Mouse (Mus musculus) stomach, embryonic 16.5 days (tissue): ENCODE measurements around the gene Rrh. TPM values are rescaled to one million over a fixed set of nuclear protein-coding genes. Genes with fewer than 3 reads are reported as not detected.

ENCODE experiments used
- ATAC-seq: fragments of 200-750 bp; cut with Nextera tagmentation; 2 replicates; pipeline ENCODE4 v1.8.0; 2017; ENCODE audit warnings: moderate number of reproducible peaks, moderate TSS enrichment; ENCODE audit not compliant: insufficient read depth, low FRiP score
- H3K27ac ChIP-seq: fragments of 300-500 bp; sonication (generic); 2 replicates; pipeline ENCODE4 v1.5.1; 2014; ENCODE audit warnings: low read length
- H3K27me3 ChIP-seq: fragments of 300-500 bp; sonication (generic); 2 replicates; pipeline ENCODE4 v1.6.1; 2014; ENCODE audit warnings: low read length, control low read depth, mixed read lengths; ENCODE audit not compliant: control insufficient read depth, insufficient read depth
- H3K36me3 ChIP-seq: fragments of 300-500 bp; sonication (generic); 2 replicates; pipeline ENCODE4 v1.6.1; 2014; ENCODE audit warnings: low read length; ENCODE audit not compliant: control insufficient read depth, insufficient read depth
- H3K4me1 ChIP-seq: fragments of 300-500 bp; sonication (generic); 2 replicates; pipeline ENCODE4 v1.6.1; 2014; ENCODE audit warnings: low read length, control low read depth, mixed read lengths; ENCODE audit not compliant: control insufficient read depth, insufficient read depth
- H3K4me2 ChIP-seq: fragments of 300-500 bp; sonication (generic); 2 replicates; pipeline ENCODE4 v1.6.1; 2014; ENCODE audit warnings: low read depth, low read length, mixed read lengths
- H3K4me3 ChIP-seq: fragments of 300-500 bp; sonication (generic); replicated peaks from 2 replicates; pipeline ENCODE4 v1.5.1; 2014; ENCODE audit warnings: mild to moderate bottlenecking, low read length
- H3K9ac ChIP-seq: fragments of 300-500 bp; sonication (generic); 2 replicates; pipeline ENCODE4 v1.6.1; 2014; ENCODE audit warnings: low read length
- H3K9me3 ChIP-seq: fragments of 300-500 bp; sonication (generic); replicated peaks from 2 replicates; pipeline ENCODE4 v1.6.1; 2016; ENCODE audit warnings: low read length, control low read depth; ENCODE audit not compliant: control insufficient read depth
- WGBS: fragments of 180-500 bp; shearing (Covaris S2); extraction: QIAGEN DNeasy Blood & Tissue Kit; methylation state at CpG from one replicate; pipeline ENCODE4 v1.1.7; 2014; 5-methylcytosine and 5-hydroxymethylcytosine counted together
- polyA plus RNA-seq: library from polyadenylated mRNA; unstranded; fragments of >200 nt; fragmentation: Nextera tagmentation; extraction: Ambion mirVana; gene quantifications from 2 replicates; pipeline ENCODE4 v1.2.1, GENCODE M21; 2015

Rrh gene
- polyA plus RNA-seq, 1 experiment from 2014 or later, result not detected

GRCm38 (mm10) chr3:129803765-129804164, 18.6 kb downstream of the Rrh start, which contains the start of gene Lrit3:
Gene Lrit3, minus strand, starts transcription at chr3:129804030.
- WGBS, result 64% methylated on average over 10 of the region's 10 CpGs
- ATAC-seq, result no peak
- H3K9me3 ChIP-seq, result no peaks in the 10 kb centered on the region
- H3K4me1 ChIP-seq, result no peaks in the 10 kb centered on the region
- H3K4me3 ChIP-seq, result 0 out of 2 replicates have a peak within 1 kb of the TSS, but pooled peaks have one; percentile 14
- peak within 1 kb of the TSS; percentile 30 for H3K4me2 ChIP-seq
- no peak within 1 kb of the TSS for H3K9ac ChIP-seq
- H3K27me3 ChIP-seq, result no peaks in the 10 kb centered on the region
- no peaks in the 10 kb centered on the region for H3K36me3 ChIP-seq
- H3K27ac ChIP-seq, result no peak within 1 kb of the TSS

GRCm38 (mm10) chr3:129799011-129799410, 23.4 kb downstream of the Rrh start:
- 72% methylated on average over 2 of the region's 2 CpGs for WGBS
- Histone ChIP-seq H3K27ac (no peak overlapping the region), H3K27me3 (no peaks in the 10 kb centered on the region), H3K4me1 (no peaks in the 10 kb centered on the region), H3K4me3 (no peak overlapping the region), H3K4me2 (no peak overlapping the region), H3K9me3 (no peaks in the 10 kb centered on the region), H3K36me3 (no peaks in the 10 kb centered on the region), H3K9ac (no peak overlapping the region)
- no peak for ATAC-seq

- H3K27me3 ChIP-seq, result no peaks in the 10 kb centered on the region
- no peak overlapping the region for H3K9ac ChIP-seq
- no peak overlapping the region for H3K4me2 ChIP-seq
- H3K27ac ChIP-seq, result no peak overlapping the region
- no peak overlapping the region for H3K4me3 ChIP-seq
- no peaks in the 10 kb centered on the region for H3K9me3 ChIP-seq
- WGBS, result 78% methylated on average over 11 of the region's 11 CpGs
- ATAC-seq, result no peak
- H3K4me1 ChIP-seq, result no peaks in the 10 kb centered on the region
- no peaks in the 10 kb centered on the region for H3K36me3 ChIP-seq
Observed at GRCm38 (mm10) chr3:129798551-129798950, 23.8 kb downstream of the Rrh start.

GRCm38 (mm10) chr3:129797341-129797740, 25.0 kb downstream of the Rrh start:
- Histone ChIP-seq H3K27ac (no peak overlapping the region), H3K9me3 (no peaks in the 10 kb centered on the region), H3K36me3 (no peaks in the 10 kb centered on the region), H3K27me3 (no peaks in the 10 kb centered on the region), H3K9ac (no peak overlapping the region), H3K4me3 (no peak overlapping the region), H3K4me1 (no peaks in the 10 kb centered on the region), H3K4me2 (no peak overlapping the region)
- 66% methylated on average over 5 of the region's 5 CpGs for WGBS
- no peak for ATAC-seq

- Histone ChIP-seq H3K36me3 (no peaks in the 10 kb centered on the region), H3K9me3 (no peaks in the 10 kb centered on the region), H3K4me3 (no peak overlapping the region), H3K9ac (no peak overlapping the region), H3K4me1 (no peaks in the 10 kb centered on the region), H3K27me3 (no peaks in the 10 kb centered on the region), H3K4me2 (no peak overlapping the region), H3K27ac (no peak overlapping the region)
- WGBS, result 78% methylated on average over 5 of the region's 5 CpGs
- no peak for ATAC-seq
Observed at GRCm38 (mm10) chr3:129793801-129794200, 28.6 kb downstream of the Rrh start.

GRCm38 (mm10) chr3:129782746-129783145, 39.6 kb downstream of the Rrh start:
- no peak for ATAC-seq
- H3K4me1 ChIP-seq, result no peaks in the 10 kb centered on the region
- 90% methylated on average over 3 of the region's 3 CpGs for WGBS
- no peak overlapping the region for H3K4me2 ChIP-seq
- no peaks in the 10 kb centered on the region for H3K36me3 ChIP-seq
- H3K27ac ChIP-seq, result no peak overlapping the region
- no peak overlapping the region for H3K9ac ChIP-seq
- no peaks in the 10 kb centered on the region for H3K27me3 ChIP-seq
- H3K4me3 ChIP-seq, result no peak overlapping the region
- no peaks in the 10 kb centered on the region for H3K9me3 ChIP-seq

- no peaks in the 10 kb centered on the region for H3K36me3 ChIP-seq
- no peaks in the 10 kb centered on the region for H3K27me3 ChIP-seq
- ATAC-seq, result no peak
- no peaks in the 10 kb centered on the region for H3K4me1 ChIP-seq
- H3K4me2 ChIP-seq, result no peak overlapping the region
- H3K27ac ChIP-seq, result no peak overlapping the region
- H3K9me3 ChIP-seq, result no peaks in the 10 kb centered on the region
- no peak overlapping the region for H3K9ac ChIP-seq
- no peak overlapping the region for H3K4me3 ChIP-seq
- 44% methylated on average over 10 of the region's 10 CpGs for WGBS
Observed at GRCm38 (mm10) chr3:129781435-129781834, 41.0 kb downstream of the Rrh start.

- WGBS, result 81% methylated on average over 6 of the region's 6 CpGs
- H3K4me3 ChIP-seq, result no peak overlapping the region
- H3K27ac ChIP-seq, result no peak overlapping the region
- no peaks in the 10 kb centered on the region for H3K27me3 ChIP-seq
- no peak for ATAC-seq
- H3K4me1 ChIP-seq, result no peaks in the 10 kb centered on the region
- H3K36me3 ChIP-seq, result no peaks in the 10 kb centered on the region
- H3K4me2 ChIP-seq, result no peak overlapping the region
- H3K9ac ChIP-seq, result no peak overlapping the region
- H3K9me3 ChIP-seq, result no peaks in the 10 kb centered on the region
Observed at GRCm38 (mm10) chr3:129771210-129771609, 51.2 kb downstream of the Rrh start.

GRCm38 (mm10) chr3:129766971-129767794, 55.2 kb downstream of the Rrh start:
- no peak overlapping the region for H3K4me2 ChIP-seq

More at GRCm38 (mm10) chr3:129766971-129767794, 55.2 kb downstream of the Rrh start:
- Histone ChIP-seq H3K4me3 (no peak overlapping the region), H3K36me3 (no peaks in the 10 kb centered on the region), H3K9me3 (no peaks in the 10 kb centered on the region), H3K27me3 (no peaks in the 10 kb centered on the region), H3K27ac (no peak overlapping the region), H3K9ac (no peak overlapping the region), H3K4me1 (no peaks in the 10 kb centered on the region)
- WGBS, result 84% methylated on average over 10 of the region's 10 CpGs
- no peak for ATAC-seq
